Mouse (Mus musculus) heart, adult 2 months (tissue): ENCODE data around the gene Wfdc11. TPM values are rescaled to one million over a fixed set of nuclear protein-coding genes. Genes with fewer than 3 reads are reported as not detected.

Source experiments
- DNase-seq, 2 experiments: peaks; one replicate each; pipeline ENCODE4 v3.0.0; 2021
- H3K27ac ChIP-seq: fragments of 200-600 bp; 2 replicates; pipeline ENCODE4 v1.8.1; 2022
- H3K27me3 ChIP-seq: fragments of 200-500 bp; 2 replicates; pipeline ENCODE4 v1.6.1; 2012; ENCODE audit warnings: mild to moderate bottlenecking, low read length, inconsistent platforms, mixed read lengths; ENCODE audit not compliant: control insufficient read depth, insufficient read depth
- H3K36me3 ChIP-seq: fragments of 200-500 bp; 2 replicates; pipeline ENCODE4 v1.6.1; 2012; ENCODE audit warnings: low read length, inconsistent platforms; ENCODE audit not compliant: control insufficient read depth, insufficient read depth
- H3K4me1 ChIP-seq: fragments of 200-500 bp; 2 replicates; pipeline ENCODE4 v1.6.1; 2011; ENCODE audit warnings: low read length; ENCODE audit not compliant: control insufficient read depth, insufficient read depth
- H3K4me3 ChIP-seq: fragments of 200-600 bp; 2 replicates; pipeline ENCODE4 v1.8.1; 2022
- H3K79me2 ChIP-seq: fragments of 200-500 bp; replicated peaks from 2 replicates; pipeline ENCODE4 v1.6.1; 2012; ENCODE audit warnings: mild to moderate bottlenecking, inconsistent platforms, low read length, moderate library complexity, mixed read lengths; ENCODE audit not compliant: control insufficient read depth, insufficient read depth
- H3K9ac ChIP-seq: fragments of 200-500 bp; 2 replicates; pipeline ENCODE4 v1.6.1; 2012; ENCODE audit warnings: low read depth, mild to moderate bottlenecking, control low read depth, inconsistent platforms, low read length, mixed read lengths
- CTCF ChIP-seq: fragments of 200-600 bp; IDR thresholded peaks from 2 replicates; pipeline ENCODE4 v1.8.1; 2022; ENCODE audit warnings: antibody characterized with exemption, mild to moderate bottlenecking, moderate library complexity
- EP300 ChIP-seq: fragments of 200-500 bp; IDR thresholded peaks from 2 replicates; pipeline ENCODE4 v1.6.1; 2011; ENCODE audit warnings: low read depth, low read length, control low read depth; ENCODE audit not compliant: insufficient read depth
- POLR2A ChIP-seq: fragments of 200-500 bp; IDR thresholded peaks from 2 replicates; pipeline ENCODE4 v1.6.1; 2011; ENCODE audit warnings: mild to moderate bottlenecking, low read depth, low read length, control low read depth; ENCODE audit not compliant: insufficient read depth
- WGBS: fragments of 180-500 bp; shearing (Covaris S2); methylation state at CpG from one replicate; pipeline ENCODE4 v1.1.7; 2018; 5-methylcytosine and 5-hydroxymethylcytosine counted together
- intact Hi-C: fragments of 180-260 bp; cut with DNase I; formaldehyde crosslinking; loops from one replicate; pipeline ENCODE4 v1.15.1; 2025
- polyA plus RNA-seq: library from polyadenylated mRNA; depleted of rRNA; stranded (reverse); fragments of >200 nt; gene quantifications from 2 replicates; pipeline ENCODE4 v1.2.3, GENCODE M21; 2012
- total RNA-seq, 2 experiments: library from RNA; stranded (reverse); gene quantifications; 2 replicates each; pipeline ENCODE4 v1.2.3; 2021

The Wfdc11 gene
- total and polyA plus RNA-seq, 3 experiments = not detected

GRCm38 (mm10) chr2:164678848-164679625 is 5.2 kb upstream of the Wfdc11 start:
- Histone ChIP-seq H3K4me3 (no peak overlapping the region), H3K9ac (no peak overlapping the region), H3K27ac (no peak overlapping the region), H3K27me3 (no peaks in the 10 kb centered on the region), H3K4me1 (no peaks in the 10 kb centered on the region), H3K36me3 (no peaks in the 10 kb centered on the region), H3K79me2 (no peaks in the 10 kb centered on the region)
- intact Hi-C loops = loop anchor here (1.0 to 2.0 kb wide), 2 partner anchors 47 to 116 kb away; no protein-coding TSS in a partner anchor
- TF ChIP-seq EP300 = no peak
- TF ChIP-seq POLR2A = no peak
- TF ChIP-seq CTCF = peak; percentile 75
- peak; percentile 55 to 58 for DNase-seq
- WGBS = 21% methylated on average over 19 of the region's 19 CpGs

- DNase-seq = no peak
- WGBS = 72% methylated on average over 16 of the region's 16 CpGs
- Histone ChIP-seq H3K4me1 (no peaks in the 10 kb centered on the region), H3K79me2 (no peaks in the 10 kb centered on the region), H3K27me3 (no peaks in the 10 kb centered on the region), H3K4me3 (no peak overlapping the region), H3K36me3 (no peaks in the 10 kb centered on the region), H3K9ac (no peak overlapping the region), H3K27ac (no peak overlapping the region)
- TF ChIP-seq EP300 = no peak
- TF ChIP-seq POLR2A = no peak
- no peak for TF ChIP-seq CTCF
- intact Hi-C loops = no loop called here
Measured at GRCm38 (mm10) chr2:164676916-164677685, 3.2 kb upstream of the Wfdc11 start.

GRCm38 (mm10) chr2:164676103-164676502 is 2.2 kb upstream of the Wfdc11 start:
- DNase-seq = no peak
- H3K27me3 ChIP-seq = no peaks in the 10 kb centered on the region
- no peaks in the 10 kb centered on the region for H3K36me3 ChIP-seq
- H3K4me3 ChIP-seq = no peak overlapping the region
- H3K4me1 ChIP-seq = no peaks in the 10 kb centered on the region
- intact Hi-C loops = no loop called here
- no peak overlapping the region for H3K27ac ChIP-seq
- no peak overlapping the region for H3K9ac ChIP-seq
- TF ChIP-seq CTCF (peak; percentile 15; the same call in 1 of the 2 replicates), EP300 (no peak)
- 74% methylated on average over 7 of the region's 7 CpGs for WGBS
- no peaks in the 10 kb centered on the region for H3K79me2 ChIP-seq

GRCm38 (mm10) chr2:164670938-164671337 is 2.9 kb downstream of the Wfdc11 start:
- intact Hi-C loops = no loop called here
- TF ChIP-seq EP300 (no peak), CTCF (no peak), POLR2A (no peak)
- H3K4me3 ChIP-seq = no peak overlapping the region
- DNase-seq = no peak
- WGBS = 24% methylated on average over 1 of the region's 1 CpGs
- H3K27ac ChIP-seq = no peak overlapping the region
- H3K27me3 ChIP-seq = no peaks in the 10 kb centered on the region
- no peak overlapping the region for H3K9ac ChIP-seq
- H3K36me3 ChIP-seq = no peaks in the 10 kb centered on the region
- H3K4me1 ChIP-seq = no peaks in the 10 kb centered on the region
- H3K79me2 ChIP-seq = no peaks in the 10 kb centered on the region

- intact Hi-C loops = no loop called here
- H3K9ac ChIP-seq = no peak overlapping the region
- no peak overlapping the region for H3K4me3 ChIP-seq
- H3K36me3 ChIP-seq = no peaks in the 10 kb centered on the region
- TF ChIP-seq EP300 (no peak), POLR2A (no peak), CTCF (no peak)
- H3K27me3 ChIP-seq = no peaks in the 10 kb centered on the region
- no peaks in the 10 kb centered on the region for H3K4me1 ChIP-seq
- 65% methylated on average over 5 of the region's 5 CpGs for WGBS
- H3K79me2 ChIP-seq = no peaks in the 10 kb centered on the region
- DNase-seq = no peak
- no peak overlapping the region for H3K27ac ChIP-seq
Measured at GRCm38 (mm10) chr2:164670261-164670660, 3.6 kb downstream of the Wfdc11 start.

GRCm38 (mm10) chr2:164664851-164665250 is 9.0 kb downstream of the Wfdc11 start:
- intact Hi-C loops = no loop called here
- Histone ChIP-seq H3K79me2 (no peaks in the 10 kb centered on the region), H3K27ac (no peak overlapping the region), H3K9ac (no peak overlapping the region), H3K27me3 (no peaks in the 10 kb centered on the region), H3K36me3 (no peaks in the 10 kb centered on the region), H3K4me3 (no peak overlapping the region), H3K4me1 (no peaks in the 10 kb centered on the region)
- no peak for DNase-seq
- WGBS = 79% methylated on average over 7 of the region's 7 CpGs
- TF ChIP-seq EP300 (no peak), POLR2A (no peak), CTCF (no peak)
